Mouse (Mus musculus): ENCODE results near the gene Olfr561. TPM values are rescaled to one million over a fixed set of nuclear protein-coding genes. Genes with fewer than 3 reads are reported as not detected.

The Olfr561 gene
- polyA plus RNA-seq, 1 experiment = not detected

GRCm38 (mm10) chr7:102803180-102803579, 32.2 kb downstream of the Olfr561 start, which contains the start of gene Olfr564:
Gene Olfr564, plus strand, starts transcription at chr7:102803480.
- H3K36me3 ChIP-seq (ENCODE audit: control insufficient read depth, insufficient read depth, low read length, poor library complexity, severe bottlenecking) = no peaks in the 10 kb centered on the region
- H3K9me3 ChIP-seq (replicated peaks; ENCODE audit: control insufficient read depth, insufficient read depth, low read length, poor library complexity, severe bottlenecking) = no peaks in the 10 kb centered on the region
- TF ChIP-seq EP300 (IDR thresholded peaks at IDR 0.05; ENCODE audit: insufficient read depth, low read depth, low read length) (no peak), CTCF (IDR thresholded peaks at IDR 0.05; ENCODE audit: low read depth, low read length) (no peak)
- no peak within 1 kb of the TSS for H3K4me3 ChIP-seq (ENCODE audit: low read depth, low read length)
- H3K9ac ChIP-seq (ENCODE audit: low read depth, poor library complexity, severe bottlenecking) = no peak within 1 kb of the TSS
- no peaks in the 10 kb centered on the region for H3K4me1 ChIP-seq (ENCODE audit: control insufficient read depth, insufficient read depth, low read length)
- H3K27me3 ChIP-seq (ENCODE audit: control insufficient read depth, insufficient read depth, low read length, poor library complexity, severe bottlenecking) = no peaks in the 10 kb centered on the region
- H3K27ac ChIP-seq (ENCODE audit: insufficient read depth, low read length) = no peak within 1 kb of the TSS

Other genes with a start within 250 kb of the Olfr561 start
- gene Olfr547, start 236.5 kb upstream of the Olfr561 start, polyA plus RNA-seq (2011; ENCODE audit: insufficient read depth, insufficient read length, low read depth, missing spikeins) = not detected in 2 replicates
- not detected in 2 replicates for gene Olfr548-ps1, start 230.3 kb upstream of the Olfr561 start, polyA plus RNA-seq (2011; ENCODE audit: insufficient read depth, insufficient read length, low read depth, missing spikeins)
- gene Olfr549, start 221.4 kb upstream of the Olfr561 start, polyA plus RNA-seq (2011; ENCODE audit: insufficient read depth, insufficient read length, low read depth, missing spikeins) = not detected in 2 replicates
- gene Trim21, start 205.7 kb upstream of the Olfr561 start, polyA plus RNA-seq (2011; ENCODE audit: insufficient read depth, insufficient read length, low read depth, missing spikeins) = 8.6 and 9.9 TPM in 2 replicates
- gene Olfr550, start 199.8 kb upstream of the Olfr561 start, polyA plus RNA-seq (2011; ENCODE audit: insufficient read depth, insufficient read length, low read depth, missing spikeins) = not detected in 2 replicates
- gene Olfr551, start 179.3 kb upstream of the Olfr561 start, polyA plus RNA-seq (2011; ENCODE audit: insufficient read depth, insufficient read length, low read depth, missing spikeins) = not detected in 2 replicates
- gene Olfr552, start 173.5 kb upstream of the Olfr561 start, polyA plus RNA-seq (2011; ENCODE audit: insufficient read depth, insufficient read length, low read depth, missing spikeins) = not detected in 2 replicates
- not detected in 2 replicates for gene Olfr553, start 153.0 kb upstream of the Olfr561 start, polyA plus RNA-seq (2011; ENCODE audit: insufficient read depth, insufficient read length, low read depth, missing spikeins)
- gene Olfr554, start 132.8 kb upstream of the Olfr561 start, polyA plus RNA-seq (2011; ENCODE audit: insufficient read depth, insufficient read length, low read depth, missing spikeins) = not detected in 2 replicates
- gene Olfr555, start 112.4 kb upstream of the Olfr561 start, polyA plus RNA-seq (2011; ENCODE audit: insufficient read depth, insufficient read length, low read depth, missing spikeins) = not detected in 2 replicates
- not detected in 2 replicates for gene Olfr556, start 106.3 kb upstream of the Olfr561 start, polyA plus RNA-seq (2011; ENCODE audit: insufficient read depth, insufficient read length, low read depth, missing spikeins)
- gene Trim68, start 83.9 kb upstream of the Olfr561 start, polyA plus RNA-seq (2011; ENCODE audit: insufficient read depth, insufficient read length, low read depth, missing spikeins) = 7.6 and 9.9 TPM in 2 replicates
- not detected in 2 replicates for gene Olfr557, start 75.3 kb upstream of the Olfr561 start, polyA plus RNA-seq (2011; ENCODE audit: insufficient read depth, insufficient read length, low read depth, missing spikeins)
- gene Olfr558, start 69.0 kb upstream of the Olfr561 start, polyA plus RNA-seq (2011; ENCODE audit: insufficient read depth, insufficient read length, low read depth, missing spikeins) = not detected in 2 replicates
- gene Olfr33, start 52.2 kb upstream of the Olfr561 start, polyA plus RNA-seq (2011; ENCODE audit: insufficient read depth, insufficient read length, low read depth, missing spikeins) = not detected in 2 replicates
- not detected in 2 replicates for gene Olfr559, start 43.7 kb upstream of the Olfr561 start, polyA plus RNA-seq (2011; ENCODE audit: insufficient read depth, insufficient read length, low read depth, missing spikeins)
- gene Olfr560, start 11.9 kb upstream of the Olfr561 start, polyA plus RNA-seq (2011; ENCODE audit: insufficient read depth, insufficient read length, low read depth, missing spikeins) = not detected in 2 replicates
- not detected in 2 replicates for gene Olfr78, start 11.8 kb upstream of the Olfr561 start, polyA plus RNA-seq (2011; ENCODE audit: insufficient read depth, insufficient read length, low read depth, missing spikeins)
- gene Olfr564, start 32.3 kb downstream of the Olfr561 start, polyA plus RNA-seq (2011; ENCODE audit: insufficient read depth, insufficient read length, low read depth, missing spikeins) = not detected in 2 replicates
- gene Olfr566, start 87.5 kb downstream of the Olfr561 start, polyA plus RNA-seq (2011; ENCODE audit: insufficient read depth, insufficient read length, low read depth, missing spikeins) = not detected in 2 replicates
- not detected in 2 replicates for gene Olfr568, start 105.9 kb downstream of the Olfr561 start, polyA plus RNA-seq (2011; ENCODE audit: insufficient read depth, insufficient read length, low read depth, missing spikeins)
- not detected in 2 replicates for gene Olfr569, start 119.7 kb downstream of the Olfr561 start, polyA plus RNA-seq (2011; ENCODE audit: insufficient read depth, insufficient read length, low read depth, missing spikeins)
- gene Olfr570, start 123.4 kb downstream of the Olfr561 start, polyA plus RNA-seq (2011; ENCODE audit: insufficient read depth, insufficient read length, low read depth, missing spikeins) = not detected in 2 replicates
- gene Olfr571, start 146.3 kb downstream of the Olfr561 start, polyA plus RNA-seq (2011; ENCODE audit: insufficient read depth, insufficient read length, low read depth, missing spikeins) = 0.33 and 0.39 TPM in 2 replicates
- gene Olfr572, start 153.2 kb downstream of the Olfr561 start, polyA plus RNA-seq (2011; ENCODE audit: insufficient read depth, insufficient read length, low read depth, missing spikeins) = not detected in 2 replicates
- not detected in 2 replicates for gene Olfr573-ps1, start 171.4 kb downstream of the Olfr561 start, polyA plus RNA-seq (2011; ENCODE audit: insufficient read depth, insufficient read length, low read depth, missing spikeins)
- gene Olfr574, start 177.2 kb downstream of the Olfr561 start, polyA plus RNA-seq (2011; ENCODE audit: insufficient read depth, insufficient read length, low read depth, missing spikeins) = not detected in 2 replicates
- not detected in 2 replicates for gene Olfr575, start 187.6 kb downstream of the Olfr561 start, polyA plus RNA-seq (2011; ENCODE audit: insufficient read depth, insufficient read length, low read depth, missing spikeins)
- 0.19 TPM in 1 of 2 replicates, not detected in the other for gene Olfr576, start 191.4 kb downstream of the Olfr561 start, polyA plus RNA-seq (2011; ENCODE audit: insufficient read depth, insufficient read length, low read depth, missing spikeins)
- gene Olfr577, start 204.7 kb downstream of the Olfr561 start, polyA plus RNA-seq (2011; ENCODE audit: insufficient read depth, insufficient read length, low read depth, missing spikeins) = not detected in 2 replicates
- not detected in 2 replicates for gene Olfr578, start 218.1 kb downstream of the Olfr561 start, polyA plus RNA-seq (2011; ENCODE audit: insufficient read depth, insufficient read length, low read depth, missing spikeins)